Mouse (Mus musculus): ENCODE measurements at regions not wholly inside any gene's neighbourhood (a gene's known extent, or its start where the extent isn't known, plus 50 kb on each side); places are given as distances from the start of the nearest gene placed in this dataset.

GRCm38 (mm10) chr11:71881841-71882240 lies 132.1 kb downstream of the Wscd1 start:
- Histone ChIP-seq H3K9me3 (replicated peaks) (peaks cover 26% of the 10 kb centered on the region), H3K27me3 (ENCODE audit: insufficient read depth, low read length) (no peaks in the 10 kb centered on the region), H3K4me3 (ENCODE audit: low read depth, low read length) (no peak overlapping the region), H3K36me3 (replicated peaks) (no peaks in the 10 kb centered on the region), H3K4me1 (ENCODE audit: insufficient read depth, low read depth, low read length) (no peaks in the 10 kb centered on the region)
- TF ChIP-seq POLR2AphosphoS5 (IDR thresholded peaks at IDR 0.05; ENCODE audit: insufficient replicate concordance, low read depth, low read length) (no peak), CTCF (IDR thresholded peaks at IDR 0.05; ENCODE audit: low read depth, low read length) (no peak)
- no peak for DNase-seq (ENCODE audit: low spot score)
- no peak for ATAC-seq (ENCODE audit: extremely low read depth, insufficient number of reproducible peaks, low FRiP score, poor library complexity, severe bottlenecking)

GRCm38 (mm10) chr11:71871297-71871696 lies 121.6 kb downstream of the Wscd1 start:
- no peaks in the 10 kb centered on the region for H3K4me1 ChIP-seq (ENCODE audit: insufficient read depth, low read depth, low read length)
- no peak overlapping the region for H3K4me3 ChIP-seq (ENCODE audit: low read depth, low read length)
- DNase-seq (ENCODE audit: low spot score) (no peak), ATAC-seq (ENCODE audit: extremely low read depth, insufficient number of reproducible peaks, low FRiP score, poor library complexity, severe bottlenecking) (no peak)
- TF ChIP-seq GATA1 (IDR thresholded peaks at IDR 0.05; ENCODE audit: borderline replicate concordance, low read length) = no peak
- no peak for TF ChIP-seq POLR2AphosphoS5 (IDR thresholded peaks at IDR 0.05; ENCODE audit: insufficient replicate concordance, low read depth, low read length)
- TF ChIP-seq TAL1 (conservative IDR thresholded peaks at IDR 0.05; ENCODE audit: low read depth, low read length) = no peak
- H3K9me3 ChIP-seq (replicated peaks) = peaks cover 42% of the 10 kb centered on the region
- H3K27me3 ChIP-seq (ENCODE audit: insufficient read depth, low read length) = no peaks in the 10 kb centered on the region
- H3K36me3 ChIP-seq (replicated peaks) = no peaks in the 10 kb centered on the region

- Histone ChIP-seq H3K36me3 (replicated peaks) (no peaks in the 10 kb centered on the region), H3K9me3 (replicated peaks) (peaks cover 51% of the 10 kb centered on the region), H3K27me3 (ENCODE audit: insufficient read depth, low read length) (no peaks in the 10 kb centered on the region), H3K4me1 (ENCODE audit: insufficient read depth, low read depth, low read length) (no peaks in the 10 kb centered on the region), H3K4me3 (ENCODE audit: low read depth, low read length) (no peak overlapping the region)
- ATAC-seq (ENCODE audit: extremely low read depth, insufficient number of reproducible peaks, low FRiP score, poor library complexity, severe bottlenecking) (no peak), DNase-seq (ENCODE audit: low spot score) (no peak)
- TF ChIP-seq TAL1 (conservative IDR thresholded peaks at IDR 0.05; ENCODE audit: low read depth, low read length) (no peak), GATA2 (IDR thresholded peaks at IDR 0.05; ENCODE audit: borderline replicate concordance, low read depth, low read length) (no peak), GATA1 (IDR thresholded peaks at IDR 0.05; ENCODE audit: borderline replicate concordance, low read length) (no peak), CTCF (IDR thresholded peaks at IDR 0.05; ENCODE audit: low read depth, low read length) (no peak), POLR2AphosphoS5 (IDR thresholded peaks at IDR 0.05; ENCODE audit: insufficient replicate concordance, low read depth, low read length) (no peak)
These were observed 117.0 kb downstream of the Wscd1 start for GRCm38 (mm10) chr11:71866690-71867089.

GRCm38 (mm10) chr11:71857926-71858325 lies 108.2 kb downstream of the Wscd1 start:
- Histone ChIP-seq H3K4me1 (ENCODE audit: insufficient read depth, low read depth, low read length) (no peaks in the 10 kb centered on the region), H3K36me3 (replicated peaks) (no peaks in the 10 kb centered on the region), H3K9me3 (replicated peaks) (peaks cover 41% of the 10 kb centered on the region), H3K4me3 (ENCODE audit: low read depth, low read length) (no peak overlapping the region), H3K27me3 (ENCODE audit: insufficient read depth, low read length) (no peaks in the 10 kb centered on the region)
- TF ChIP-seq TAL1 (conservative IDR thresholded peaks at IDR 0.05; ENCODE audit: low read depth, low read length) = no peak
- no peak for TF ChIP-seq GATA1 (IDR thresholded peaks at IDR 0.05; ENCODE audit: borderline replicate concordance, low read length)
- no peak for TF ChIP-seq POLR2AphosphoS5 (IDR thresholded peaks at IDR 0.05; ENCODE audit: insufficient replicate concordance, low read depth, low read length)
- no peak for TF ChIP-seq CTCF (IDR thresholded peaks at IDR 0.05; ENCODE audit: low read depth, low read length)
- no peak for TF ChIP-seq GATA2 (IDR thresholded peaks at IDR 0.05; ENCODE audit: borderline replicate concordance, low read depth, low read length)
- ATAC-seq (ENCODE audit: extremely low read depth, insufficient number of reproducible peaks, low FRiP score, poor library complexity, severe bottlenecking) (no peak), DNase-seq (ENCODE audit: low spot score) (no peak)

- Histone ChIP-seq H3K4me3 (ENCODE audit: low read depth, low read length) (no peak overlapping the region), H3K36me3 (replicated peaks) (no peaks in the 10 kb centered on the region), H3K4me1 (ENCODE audit: insufficient read depth, low read depth, low read length) (no peaks in the 10 kb centered on the region), H3K27me3 (ENCODE audit: insufficient read depth, low read length) (no peaks in the 10 kb centered on the region), H3K9me3 (replicated peaks) (peaks cover 46% of the 10 kb centered on the region)
- ATAC-seq (ENCODE audit: extremely low read depth, insufficient number of reproducible peaks, low FRiP score, poor library complexity, severe bottlenecking) (no peak), DNase-seq (ENCODE audit: low spot score) (no peak)
- TF ChIP-seq TAL1 (conservative IDR thresholded peaks at IDR 0.05; ENCODE audit: low read depth, low read length) (no peak), GATA2 (IDR thresholded peaks at IDR 0.05; ENCODE audit: borderline replicate concordance, low read depth, low read length) (no peak), CTCF (IDR thresholded peaks at IDR 0.05; ENCODE audit: low read depth, low read length) (no peak), POLR2AphosphoS5 (IDR thresholded peaks at IDR 0.05; ENCODE audit: insufficient replicate concordance, low read depth, low read length) (no peak), GATA1 (IDR thresholded peaks at IDR 0.05; ENCODE audit: borderline replicate concordance, low read length) (no peak)
These were observed 105.8 kb downstream of the Wscd1 start for GRCm38 (mm10) chr11:71855557-71855956.

GRCm38 (mm10) chr11:71855058-71855457 lies 105.3 kb downstream of the Wscd1 start:
- H3K4me1 ChIP-seq (ENCODE audit: insufficient read depth, low read depth, low read length) = no peaks in the 10 kb centered on the region
- peaks cover 49% of the 10 kb centered on the region for H3K9me3 ChIP-seq (replicated peaks)
- H3K27me3 ChIP-seq (ENCODE audit: insufficient read depth, low read length) = no peaks in the 10 kb centered on the region
- no peak for ATAC-seq (ENCODE audit: extremely low read depth, insufficient number of reproducible peaks, low FRiP score, poor library complexity, severe bottlenecking)
- no peak for DNase-seq (ENCODE audit: low spot score)
- TF ChIP-seq CTCF (IDR thresholded peaks at IDR 0.05; ENCODE audit: low read depth, low read length) = no peak
- TF ChIP-seq GATA2 (IDR thresholded peaks at IDR 0.05; ENCODE audit: borderline replicate concordance, low read depth, low read length) = no peak
- no peak for TF ChIP-seq POLR2AphosphoS5 (IDR thresholded peaks at IDR 0.05; ENCODE audit: insufficient replicate concordance, low read depth, low read length)
- TF ChIP-seq GATA1 (IDR thresholded peaks at IDR 0.05; ENCODE audit: borderline replicate concordance, low read length) = no peak
- no peak for TF ChIP-seq TAL1 (conservative IDR thresholded peaks at IDR 0.05; ENCODE audit: low read depth, low read length)
- H3K4me3 ChIP-seq (ENCODE audit: low read depth, low read length) = no peak overlapping the region
- no peaks in the 10 kb centered on the region for H3K36me3 ChIP-seq (replicated peaks)

All from G1E (cell line).